Mouse (Mus musculus) cortical plate, adult 2 months (tissue): ENCODE results near the gene Tufm.

ENCODE experiments used
- CTCF ChIP-seq: fragments of 200-500 bp; IDR thresholded peaks from 2 replicates; pipeline ENCODE4 v1.5.1; 2011; ENCODE audit warnings: mild to moderate bottlenecking, control low read depth, low read length; ENCODE audit not compliant: insufficient read depth; ENCODE audit errors: extremely low read depth
- POLR2A ChIP-seq: fragments of 200-500 bp; IDR thresholded peaks from 2 replicates; pipeline ENCODE4 v1.6.1; 2011; ENCODE audit warnings: mild to moderate bottlenecking, low read length, control low read depth; ENCODE audit not compliant: insufficient read depth; ENCODE audit errors: extremely low read depth

GRCm38 (mm10) chr7:126445104-126445815, 41.9 kb upstream of the Tufm start:
- no peak for TF ChIP-seq CTCF
- no peak for TF ChIP-seq POLR2A
